Mouse (Mus musculus) splenic B cell, adult 2 months (primary cell): Measurements from ENCODE around the gene Minpp1.
A peak's percentile ranks its signal among the peaks of the same experiment; 100 is the strongest.

Source experiments
- DNase-seq: peaks from one replicate; pipeline ENCODE4 v3.0.0-alpha.2; 2011; ENCODE audit warnings: low read depth, low spot score
- H3K27me3 ChIP-seq: 2 replicates; pipeline ENCODE4 v1.6.1; 2012; ENCODE audit warnings: mild to moderate bottlenecking, low read length, moderate library complexity, mixed read lengths; ENCODE audit not compliant: control insufficient read depth, poor library complexity, insufficient read depth, severe bottlenecking
- H3K36me3 ChIP-seq: 2 replicates; pipeline ENCODE4 v1.6.1; 2012; ENCODE audit warnings: mild to moderate bottlenecking, low read length, moderate library complexity, mixed read lengths; ENCODE audit not compliant: control insufficient read depth, poor library complexity, insufficient read depth, severe bottlenecking

The Minpp1 gene

GRCm38 (mm10) chr19:32498002-32498401 lies 12.4 kb downstream of the Minpp1 start:
- peaks cover 4% of the 10 kb centered on the region for H3K36me3 ChIP-seq
- H3K27me3 ChIP-seq, result no peaks in the 10 kb centered on the region
- DNase-seq, result no peak

GRCm38 (mm10) chr19:32501414-32501813 lies 15.8 kb downstream of the Minpp1 start:
- no peaks in the 10 kb centered on the region for H3K27me3 ChIP-seq
- peak; percentile 45 for DNase-seq
- H3K36me3 ChIP-seq, result peaks cover 8% of the 10 kb centered on the region

DNA sequence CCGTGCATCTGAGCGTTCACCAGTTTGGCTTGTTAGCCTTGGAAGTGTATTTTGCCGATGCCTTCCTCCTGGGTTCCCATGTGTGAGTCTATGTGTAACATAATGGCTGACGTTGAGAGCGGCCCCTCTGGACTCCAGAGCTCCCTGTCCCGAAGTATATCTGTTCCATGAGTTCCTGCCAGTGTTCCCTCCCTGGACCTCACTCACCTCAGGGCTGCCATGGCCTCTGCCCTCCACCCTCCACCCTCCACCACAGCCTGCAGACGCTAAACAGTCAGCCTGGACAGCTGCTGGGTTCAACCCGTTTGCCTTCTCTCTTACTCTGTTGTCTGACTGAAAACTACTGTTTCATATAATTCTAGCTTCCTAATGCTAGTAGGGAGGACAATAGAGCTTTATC lies 20.5 kb downstream of the Minpp1 start:
- Histone ChIP-seq H3K36me3 (peaks cover 6% of the 10 kb centered on the region), H3K27me3 (no peaks in the 10 kb centered on the region)
- DNase-seq, result no peak

DNA sequence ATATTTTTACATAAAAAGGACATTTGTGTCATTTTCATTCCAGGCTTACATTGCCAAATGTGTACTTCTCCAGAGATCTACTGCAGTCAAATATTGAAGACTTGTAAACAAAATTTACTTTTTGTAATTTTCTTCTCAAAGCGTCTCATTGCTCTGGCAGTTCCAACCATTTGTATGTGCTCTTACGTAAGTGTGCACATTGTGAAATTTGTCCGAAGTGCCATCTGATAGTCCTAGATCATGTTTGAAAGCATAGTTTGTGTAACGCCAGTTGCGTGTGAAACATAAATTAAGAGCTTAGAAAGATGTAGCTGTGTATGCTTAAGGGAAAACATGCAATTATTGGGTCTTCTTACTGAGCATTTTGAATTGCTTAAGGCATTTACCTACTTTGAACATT lies 20.9 kb downstream of the Minpp1 start:
- DNase-seq, result no peak
- Histone ChIP-seq H3K27me3 (no peaks in the 10 kb centered on the region), H3K36me3 (peaks cover 6% of the 10 kb centered on the region)

DNA sequence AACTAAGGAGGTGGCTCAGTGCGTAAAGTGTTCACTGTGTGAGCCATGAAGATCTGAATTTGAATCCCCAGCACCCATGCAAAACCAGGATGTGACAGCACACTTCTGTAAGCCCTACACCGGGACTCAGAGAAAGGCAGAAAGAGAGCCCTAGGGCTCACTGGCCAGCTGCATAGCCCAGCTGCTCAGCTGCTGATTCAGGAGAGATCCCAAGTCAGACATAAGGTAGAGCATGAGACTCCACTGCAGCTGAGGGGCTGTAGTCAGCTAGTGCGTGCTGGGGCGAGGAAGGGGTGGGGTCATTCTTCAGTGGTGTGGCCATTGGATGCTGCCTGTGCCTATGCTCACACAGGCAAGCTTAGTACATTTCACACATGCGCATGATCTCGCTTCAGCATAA lies 21.5 kb downstream of the Minpp1 start:
- Histone ChIP-seq H3K36me3 (peaks cover 6% of the 10 kb centered on the region), H3K27me3 (no peaks in the 10 kb centered on the region)
- no peak for DNase-seq

- DNase-seq, result no peak
Observed at GRCm38 (mm10) chr19:32507526-32507925, 22.0 kb downstream of the Minpp1 start.

DNA sequence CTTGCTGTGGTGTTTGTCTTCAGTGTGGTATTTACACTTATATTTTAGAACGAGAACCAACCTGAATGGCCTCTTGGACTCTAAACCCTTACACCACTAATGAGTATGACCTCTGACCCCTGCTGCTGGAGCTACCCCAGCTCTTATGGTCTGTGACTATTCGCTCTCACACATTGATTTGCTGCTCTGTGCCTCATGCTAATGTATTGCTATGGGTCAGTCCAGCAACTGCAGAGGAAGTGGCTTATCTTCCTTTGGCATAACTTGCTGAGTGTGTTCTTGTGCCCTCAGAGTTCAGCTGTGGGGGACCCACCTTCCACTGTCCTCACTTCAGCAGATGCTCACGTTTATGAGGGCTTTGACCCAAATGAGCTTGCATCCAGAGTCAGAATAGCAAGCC lies 24.7 kb downstream of the Minpp1 start:
- DNase-seq, result no peak
- Histone ChIP-seq H3K36me3 (peaks cover 4% of the 10 kb centered on the region), H3K27me3 (no peaks in the 10 kb centered on the region)

More at GRCm38 (mm10) chr19:32507526-32507925, 22.0 kb downstream of the Minpp1 start:
- Histone ChIP-seq H3K36me3 (peaks cover 6% of the 10 kb centered on the region), H3K27me3 (no peaks in the 10 kb centered on the region)

- Histone ChIP-seq H3K27me3 (no peaks in the 10 kb centered on the region), H3K36me3 (peaks cover 3% of the 10 kb centered on the region)
- no peak for DNase-seq
Observed at GRCm38 (mm10) chr19:32510962-32511361, 25.4 kb downstream of the Minpp1 start.

DNA sequence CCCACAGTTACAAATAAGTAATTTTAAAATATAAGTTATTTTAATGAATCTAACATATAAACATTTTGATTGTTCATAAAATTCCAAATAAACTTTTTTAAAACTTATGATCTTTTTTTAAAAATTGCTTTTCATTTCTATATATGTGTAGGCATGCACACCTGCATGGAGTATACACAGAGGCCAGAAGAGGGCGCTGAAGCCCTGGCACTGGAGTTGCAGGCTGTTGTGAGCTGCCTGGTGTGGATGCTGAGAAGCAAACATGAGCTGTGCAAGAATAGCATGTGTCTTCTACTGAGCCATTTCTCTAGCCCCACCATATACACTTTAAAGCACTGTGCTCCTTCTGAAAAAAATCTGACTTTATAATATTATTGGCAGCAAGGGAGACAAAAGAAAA lies 26.9 kb downstream of the Minpp1 start:
- Histone ChIP-seq H3K27me3 (no peaks in the 10 kb centered on the region), H3K36me3 (peaks cover 3% of the 10 kb centered on the region)
- DNase-seq, result peak; percentile 31

DNA sequence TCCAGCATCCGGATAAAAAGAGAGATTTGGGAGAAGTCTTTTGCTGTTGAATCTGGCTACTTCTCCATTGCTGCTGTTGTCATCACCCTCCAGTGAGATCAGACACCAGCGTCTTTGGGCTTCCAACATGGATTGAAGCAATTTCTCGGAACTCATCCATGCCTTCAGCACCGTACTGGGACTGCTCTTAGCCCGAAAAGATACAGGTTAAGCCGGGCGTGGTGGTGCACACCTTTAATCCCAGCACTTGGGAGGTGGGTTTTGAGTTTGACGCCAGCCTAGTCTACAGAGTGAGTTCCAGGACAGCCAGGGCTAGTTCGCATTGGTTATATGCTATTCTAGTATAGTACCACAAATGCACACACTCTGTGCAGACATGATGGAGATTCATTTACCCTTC lies 31.0 kb downstream of the Minpp1 start:
- no peak for DNase-seq
- Histone ChIP-seq H3K27me3 (no peaks in the 10 kb centered on the region), H3K36me3 (no peaks in the 10 kb centered on the region; the same call in none of the 2 replicates)

DNA sequence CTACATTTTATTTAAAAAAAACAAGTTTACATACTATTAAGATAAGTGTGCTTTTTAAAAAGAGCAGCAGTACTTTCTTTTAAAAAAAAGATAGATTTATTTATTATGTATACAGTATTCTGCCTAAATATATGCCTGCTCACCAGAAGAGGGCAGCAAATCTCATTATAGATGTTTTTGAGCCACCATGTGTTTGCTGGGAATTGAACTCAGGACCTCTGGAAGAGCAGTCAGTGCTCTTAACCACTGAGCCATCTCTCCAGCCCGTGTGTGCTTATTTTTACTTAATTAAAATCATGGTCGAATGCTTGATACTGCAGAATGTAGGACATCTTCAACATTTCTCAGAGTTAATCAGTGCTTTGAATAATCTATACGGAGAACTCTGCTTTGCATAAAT lies 35.9 kb downstream of the Minpp1 start:
- Histone ChIP-seq H3K36me3 (no peaks in the 10 kb centered on the region), H3K27me3 (no peaks in the 10 kb centered on the region)
- DNase-seq, result peak; percentile 38

DNA sequence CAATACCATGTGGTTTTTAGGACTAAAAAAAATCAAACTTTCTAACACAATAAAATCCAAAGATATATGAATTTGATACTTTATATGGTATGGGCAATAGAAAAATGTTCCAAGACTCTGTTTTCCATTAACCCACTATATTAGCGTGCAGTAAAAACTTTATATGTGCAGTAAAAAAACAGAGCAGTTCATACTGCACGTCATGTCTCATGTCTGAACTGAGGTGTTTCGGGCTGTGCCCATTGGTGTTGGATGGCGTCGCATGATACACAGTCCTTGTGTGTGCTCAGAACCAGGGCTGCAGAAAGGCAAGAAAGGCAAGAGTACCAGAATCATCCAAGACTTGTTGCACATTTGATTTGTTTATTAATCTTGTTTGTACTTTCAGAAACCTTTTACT lies 36.7 kb downstream of the Minpp1 start:
- Histone ChIP-seq H3K27me3 (no peaks in the 10 kb centered on the region), H3K36me3 (no peaks in the 10 kb centered on the region)
- no peak for DNase-seq

DNA sequence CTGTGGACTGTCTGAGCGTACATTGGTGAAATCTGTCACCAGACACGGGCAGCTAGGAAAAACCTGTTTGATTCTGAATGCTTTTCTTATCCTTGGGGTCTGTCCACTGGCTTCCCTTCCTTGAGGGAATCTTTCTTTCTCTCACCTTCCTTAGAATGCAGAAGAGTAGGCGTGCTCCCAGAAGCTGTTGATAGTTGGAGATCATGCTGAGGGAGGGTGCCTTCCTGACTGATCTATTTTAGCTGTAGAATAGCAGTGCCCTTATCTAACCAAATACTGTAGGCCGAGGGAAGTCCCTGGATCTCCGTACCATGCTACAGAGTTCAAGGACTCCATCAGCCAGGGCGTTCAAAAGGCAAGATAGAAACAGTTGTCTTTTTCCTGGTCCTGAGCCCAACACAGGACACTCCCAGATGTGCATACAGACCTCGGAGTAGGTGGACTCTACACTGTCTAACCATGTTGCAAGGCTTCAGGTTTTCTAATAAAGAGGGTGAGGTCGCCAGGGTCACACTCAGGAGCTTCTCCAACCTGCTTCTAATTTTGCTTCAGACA lies 37.3 kb downstream of the Minpp1 start:
- no peak for DNase-seq

DNA sequence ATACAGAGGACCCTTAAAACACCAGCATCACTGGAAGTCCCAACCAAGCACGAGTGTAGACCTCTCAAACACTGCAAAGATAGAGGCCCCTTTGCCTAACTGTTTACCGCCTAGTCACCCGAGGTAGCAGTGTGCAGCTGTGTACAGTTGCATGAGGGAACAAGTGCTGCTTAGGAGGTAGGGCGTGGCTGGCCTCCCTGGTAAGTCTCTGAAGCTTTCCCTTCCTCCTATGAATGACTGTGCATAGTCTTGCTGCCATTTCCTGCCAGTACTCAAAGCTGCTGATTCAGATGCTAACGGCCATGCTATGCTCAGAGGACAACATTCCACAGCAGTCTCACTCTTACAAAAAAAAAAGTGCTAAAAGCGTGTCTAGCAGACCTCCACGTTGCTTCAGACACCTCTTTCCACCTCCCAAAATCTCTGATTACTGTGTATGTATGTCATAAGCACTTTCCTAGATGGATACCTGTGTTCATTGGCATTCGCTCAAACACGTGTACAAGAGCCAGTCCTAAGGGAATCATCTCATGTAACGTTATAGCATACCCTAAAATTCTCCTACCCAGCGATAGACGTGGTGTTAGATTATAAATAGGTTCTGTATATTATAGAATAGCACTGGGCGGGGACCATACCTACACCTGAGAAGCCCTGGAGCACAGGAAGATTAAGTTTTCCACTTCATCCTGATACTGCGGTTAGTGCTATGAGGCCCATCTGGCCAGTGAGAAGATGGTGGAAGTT lies 38.4 kb downstream of the Minpp1 start:
- DNase-seq, result peak; percentile 2
- Histone ChIP-seq H3K36me3 (no peaks in the 10 kb centered on the region), H3K27me3 (no peaks in the 10 kb centered on the region)

More for the DNA sequence above, 37.3 kb downstream of the Minpp1 start:
- Histone ChIP-seq H3K27me3 (no peaks in the 10 kb centered on the region), H3K36me3 (no peaks in the 10 kb centered on the region)

GRCm38 (mm10) chr19:32524516-32524860 lies 38.9 kb downstream of the Minpp1 start:
- H3K27me3 ChIP-seq, result no peaks in the 10 kb centered on the region
- no peaks in the 10 kb centered on the region for H3K36me3 ChIP-seq
- DNase-seq, result no peak

- Histone ChIP-seq H3K27me3 (no peaks in the 10 kb centered on the region), H3K36me3 (no peaks in the 10 kb centered on the region)
- DNase-seq, result no peak
Observed at GRCm38 (mm10) chr19:32527139-32527538, 41.6 kb downstream of the Minpp1 start.
